Mouse (Mus musculus): ENCODE measurements at regions not wholly inside any gene's neighbourhood (a gene's known extent, or its start where the extent isn't known, plus 50 kb on each side); places are given as distances from the start of the nearest gene placed in this dataset.
A peak's percentile ranks its signal among the peaks of the same experiment; 100 is the strongest.

DNA sequence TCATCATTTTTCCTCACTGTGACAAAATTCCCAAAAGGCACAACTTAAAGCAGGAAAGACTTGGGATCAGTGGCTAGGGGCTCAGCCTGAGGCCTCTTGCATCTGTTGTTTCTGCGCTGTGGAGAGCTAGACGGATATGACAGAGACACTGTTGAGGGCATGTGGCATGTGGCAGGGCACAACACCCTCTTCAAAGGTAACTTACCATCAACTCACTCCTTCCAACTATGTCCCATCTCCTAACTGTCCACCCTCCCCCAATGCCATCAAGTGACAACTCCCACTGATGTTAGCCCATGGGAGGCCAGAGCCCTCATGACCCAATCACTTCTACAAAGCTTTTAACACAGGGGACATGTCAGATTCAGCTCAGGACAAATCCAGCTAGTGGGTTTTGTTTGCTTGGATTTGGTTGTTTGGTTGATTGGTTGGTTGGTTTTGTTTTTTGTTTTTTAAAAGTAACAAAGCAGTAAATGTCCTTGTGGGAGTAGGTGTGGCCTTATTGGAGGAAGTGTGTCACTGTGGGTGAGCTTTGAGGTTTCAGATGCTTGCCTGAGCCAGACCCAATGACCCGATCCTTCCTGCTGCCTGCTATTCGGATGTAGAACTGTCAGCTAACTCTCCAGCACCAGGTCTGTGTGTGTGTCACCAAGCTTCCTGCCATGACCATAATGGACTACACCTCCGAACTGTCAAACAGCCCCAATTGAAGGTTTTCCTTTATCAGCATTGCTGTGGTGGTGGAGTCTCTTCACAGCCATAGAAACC, 53.2 kb upstream of the Lef1 start:
- no peak for DNase-seq (ENCODE audit: low spot score in 2 of 2)

DNA sequence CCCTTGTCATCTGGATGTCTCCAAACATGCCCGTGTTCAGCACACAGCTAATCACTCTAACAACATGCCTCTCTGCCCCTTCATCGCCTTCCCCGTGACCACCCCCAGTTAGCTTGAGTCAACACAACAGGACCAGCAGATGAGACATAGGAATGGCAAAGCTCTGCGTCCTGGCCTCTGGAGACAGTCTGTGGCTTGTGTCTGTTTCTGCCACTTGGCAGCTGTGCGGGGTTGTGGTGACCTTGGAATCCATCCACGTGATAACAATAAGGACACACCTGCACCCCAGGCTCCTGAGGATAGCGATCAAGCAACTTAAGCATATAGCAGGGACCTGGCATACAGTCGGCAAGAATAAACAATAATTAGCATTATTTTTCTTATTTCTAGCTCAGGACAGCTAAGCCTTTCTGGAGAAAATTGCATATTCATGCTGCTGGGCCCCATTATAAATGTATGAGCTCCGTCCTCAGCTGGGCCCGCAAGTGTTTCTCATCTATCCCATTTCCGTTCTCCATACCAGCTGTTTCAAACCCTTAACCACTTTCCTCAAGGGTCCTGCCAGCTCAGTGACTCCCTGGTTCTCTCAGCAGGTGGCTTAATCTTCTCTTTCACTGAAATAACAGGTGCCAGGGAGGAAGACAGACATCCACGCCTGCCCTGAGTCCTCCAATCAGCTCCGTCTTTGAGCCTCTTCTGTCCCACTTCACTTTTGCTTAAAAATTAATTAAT, 55.9 kb upstream of the Lef1 start:
- DNase-seq (ENCODE audit: low spot score in 2 of 2) = no peak

- no peak for DNase-seq (ENCODE audit: low spot score in 2 of 2)
These were observed 62.6 kb upstream of the Lef1 start for GRCm38 (mm10) chr3:131047716-131048115.

DNA sequence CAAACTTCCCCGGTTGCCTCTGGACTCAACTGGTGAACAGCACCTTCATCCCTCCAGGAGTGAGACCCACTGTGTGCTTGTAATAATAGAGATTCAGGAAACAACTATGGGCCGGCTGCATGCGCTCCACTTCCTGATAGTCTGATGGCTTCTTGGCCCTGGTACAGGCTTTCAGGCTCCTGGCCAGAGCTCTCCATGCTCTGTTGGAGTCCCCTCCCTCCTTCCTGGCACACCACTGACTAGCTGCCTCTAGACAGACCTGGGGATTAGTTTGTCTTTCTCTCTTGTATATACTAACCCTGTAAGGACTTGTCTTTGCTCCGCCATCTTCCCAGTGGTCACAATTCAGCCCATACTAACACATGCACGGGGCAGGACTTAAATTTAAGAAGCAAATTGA, 63.9 kb upstream of the Lef1 start:
- no peak for DNase-seq (ENCODE audit: low spot score in 2 of 2)

GRCm38 (mm10) chr3:131040214-131040825, 70.0 kb upstream of the Lef1 start:
- DNase-seq (ENCODE audit: low spot score in 2 of 2) = no peak

DNA sequence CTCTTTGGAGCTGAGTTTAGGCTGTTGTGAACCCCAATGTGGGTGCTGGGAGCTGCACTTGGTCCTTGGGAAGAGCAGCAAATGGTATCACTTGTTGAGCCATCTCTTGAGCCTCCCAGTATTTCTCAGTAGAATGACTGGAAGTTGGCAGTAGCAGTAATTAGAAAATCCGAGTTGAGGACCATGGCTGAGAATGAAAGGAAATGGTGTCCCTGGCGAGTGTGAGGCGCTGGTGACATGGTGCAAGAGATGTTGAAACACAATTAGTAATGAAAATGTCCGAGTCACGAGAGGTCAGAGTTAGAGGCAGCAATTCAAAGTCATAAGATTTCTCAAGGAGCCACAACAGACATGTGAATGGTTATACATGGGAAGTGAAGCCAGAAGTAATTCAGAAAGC, 73.2 kb upstream of the Lef1 start:
- no peak for DNase-seq (ENCODE audit: low spot score in 2 of 2)

- no peak for DNase-seq (ENCODE audit: low spot score in 2 of 2)
These were observed 75.5 kb upstream of the Lef1 start for GRCm38 (mm10) chr3:131034774-131035173.

DNA sequence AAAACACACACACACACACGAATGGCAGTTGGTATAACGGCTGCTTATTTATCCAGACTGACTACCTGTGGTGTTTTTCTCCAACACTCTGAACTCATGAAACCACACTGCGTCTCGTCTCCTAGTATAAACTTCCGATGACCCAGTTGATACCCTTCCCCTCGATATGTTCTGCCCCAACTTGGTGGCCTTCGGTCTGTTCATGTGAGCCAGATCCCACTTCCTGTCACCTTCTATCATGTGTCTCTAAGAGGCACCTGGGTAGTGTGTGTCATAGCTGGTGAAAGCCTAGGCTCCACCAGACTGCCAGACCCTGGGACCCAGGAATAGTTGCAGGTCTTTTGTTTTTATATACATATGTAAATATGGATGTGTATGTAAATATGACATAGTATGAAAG, 83.9 kb upstream of the Lef1 start:
- no peak for DNase-seq (ENCODE audit: low spot score in 2 of 2)

DNA sequence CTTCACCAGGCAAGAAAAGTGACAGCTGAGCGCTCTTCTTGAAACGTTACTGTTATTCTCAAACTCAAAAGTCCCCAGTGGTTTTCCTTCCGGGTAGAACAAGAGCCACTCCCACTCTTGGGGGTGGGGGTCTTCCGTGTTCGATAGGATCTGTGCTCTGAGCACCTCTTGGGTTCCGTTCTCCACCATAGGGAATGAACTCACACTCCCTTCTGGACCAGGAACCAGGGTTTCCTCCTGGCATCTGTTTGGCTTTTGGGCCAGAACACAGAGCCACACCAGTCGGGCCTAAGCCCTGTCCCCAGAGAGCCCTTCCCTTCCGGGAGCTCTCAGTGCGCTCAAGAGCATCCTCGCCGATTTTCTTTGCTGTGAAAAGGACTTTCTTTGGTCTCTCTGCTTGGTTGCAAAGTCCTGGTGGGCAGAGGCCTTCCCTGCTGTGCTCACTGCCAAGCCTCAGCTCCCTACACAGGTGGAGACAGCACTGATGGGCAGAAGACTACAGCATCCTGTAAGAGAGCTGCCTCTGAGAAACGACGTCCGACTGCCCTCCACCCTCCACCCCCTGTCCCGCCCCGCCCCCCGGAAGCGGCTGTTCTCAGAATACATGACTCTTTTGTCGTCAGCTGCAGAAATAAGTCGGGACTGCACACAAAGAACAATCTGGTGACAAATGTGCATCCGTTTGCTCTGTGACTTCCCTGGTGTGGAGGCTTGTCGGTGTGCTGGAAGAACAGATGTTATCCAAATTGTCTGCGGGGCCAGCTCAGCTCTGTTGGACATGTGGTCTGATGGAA, 90.9 kb upstream of the Lef1 start:
- DNase-seq (ENCODE audit: low spot score in 2 of 2) = peak in 1 of 2 experiments; percentile 15

GRCm38 (mm10) chr3:131017899-131018298, 92.4 kb upstream of the Lef1 start:
- no peak for DNase-seq (ENCODE audit: low spot score in 2 of 2)

DNA sequence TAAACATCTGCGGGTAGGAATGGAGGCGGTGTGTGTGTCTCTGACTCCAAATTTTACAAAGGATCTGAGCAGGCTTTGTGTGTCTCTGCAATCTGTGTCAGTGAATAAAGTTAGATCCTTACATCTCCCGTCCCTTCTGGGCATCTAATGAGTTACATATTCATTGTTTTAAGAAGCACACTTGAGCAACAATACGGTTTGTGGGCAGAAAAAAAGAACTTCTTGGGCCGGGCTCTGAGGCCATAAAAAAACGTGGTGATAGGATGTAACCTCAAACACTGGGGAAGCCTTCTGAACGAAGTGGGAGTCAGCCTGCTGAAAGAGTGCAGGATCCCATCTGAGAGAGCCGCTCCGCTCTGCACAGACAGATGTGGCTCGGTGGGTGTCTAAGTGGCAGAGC, 94.2 kb upstream of the Lef1 start:
- no peak for DNase-seq (ENCODE audit: low spot score in 2 of 2)

DNA sequence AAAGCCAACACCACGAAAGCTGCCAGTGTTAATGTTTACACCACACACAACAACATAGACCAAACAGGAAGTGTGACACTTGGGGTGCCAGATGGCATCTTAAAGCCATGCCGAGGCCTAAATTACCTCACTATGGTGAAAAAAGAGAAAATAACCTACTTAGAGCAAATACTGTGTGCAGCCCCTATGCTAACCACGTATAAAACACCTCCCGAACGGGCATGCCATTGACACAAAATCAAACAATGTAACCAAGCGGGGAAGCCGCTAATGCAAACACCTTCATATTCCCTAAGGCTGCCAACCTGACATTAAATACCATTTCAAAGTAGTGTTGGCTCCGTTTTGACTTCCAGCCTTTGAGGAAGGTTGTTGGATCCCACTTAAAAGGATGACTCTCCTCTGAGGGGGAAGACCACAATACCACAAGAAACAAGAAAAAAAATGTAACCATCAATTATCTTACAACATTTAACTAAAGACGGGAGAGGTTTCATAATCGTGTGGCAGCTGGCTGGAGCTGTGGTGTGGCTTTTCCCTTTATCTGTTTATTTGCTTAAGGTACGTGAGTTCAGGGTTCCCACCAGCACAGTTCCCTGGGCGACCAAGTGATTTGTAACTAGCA, 96.1 kb upstream of the Lef1 start:
- DNase-seq (ENCODE audit: low spot score in 2 of 2) = no peak

DNA sequence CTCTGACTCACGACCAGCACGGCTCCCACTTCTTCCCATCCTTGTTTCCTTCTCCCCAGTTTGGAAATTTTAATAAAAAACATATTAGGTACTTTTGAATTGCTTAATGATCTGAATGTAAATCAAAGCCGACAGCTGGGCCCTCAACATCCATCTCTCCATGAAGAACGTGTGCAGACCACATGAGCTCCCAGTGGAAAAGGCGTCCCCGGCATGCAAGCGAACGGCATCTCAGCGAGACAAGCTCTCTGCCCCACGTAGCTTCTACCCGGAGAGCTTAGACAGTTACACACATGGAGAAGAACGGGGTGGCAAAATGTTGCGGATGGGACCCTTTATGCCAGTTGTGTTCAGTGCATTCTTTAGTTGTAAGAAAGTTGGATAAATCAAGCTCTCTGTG, 109.6 kb upstream of the Lef1 start:
- no peak for DNase-seq (ENCODE audit: low spot score in 2 of 2)

GRCm38 (mm10) chr3:131000252-131000651, 110.0 kb upstream of the Lef1 start:
- DNase-seq (ENCODE audit: low spot score in 2 of 2) = no peak

DNA sequence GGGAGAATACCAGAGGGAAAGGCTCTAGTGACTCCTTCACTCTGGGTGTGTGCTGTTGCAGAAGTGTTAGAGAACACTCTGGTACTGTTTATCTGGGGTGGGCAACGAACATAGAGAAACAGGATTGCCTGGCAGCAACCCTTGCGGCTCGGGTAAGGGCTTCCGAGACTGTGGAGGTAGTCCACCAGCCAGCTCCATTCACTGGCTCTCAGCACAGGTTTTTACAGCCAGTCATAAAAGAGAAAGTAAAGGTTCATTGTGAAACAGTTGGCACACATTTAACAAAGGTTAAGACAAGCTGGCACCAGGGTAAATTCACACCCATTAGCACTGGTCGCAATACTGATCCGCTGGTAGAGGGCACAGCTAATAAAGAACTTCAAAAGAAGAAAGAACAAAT, 110.5 kb upstream of the Lef1 start:
- DNase-seq (ENCODE audit: low spot score in 2 of 2) = no peak

- no peak for DNase-seq (ENCODE audit: low spot score in 2 of 2)
These were observed 111.8 kb upstream of the Lef1 start for GRCm38 (mm10) chr3:130998433-130998832.

DNA sequence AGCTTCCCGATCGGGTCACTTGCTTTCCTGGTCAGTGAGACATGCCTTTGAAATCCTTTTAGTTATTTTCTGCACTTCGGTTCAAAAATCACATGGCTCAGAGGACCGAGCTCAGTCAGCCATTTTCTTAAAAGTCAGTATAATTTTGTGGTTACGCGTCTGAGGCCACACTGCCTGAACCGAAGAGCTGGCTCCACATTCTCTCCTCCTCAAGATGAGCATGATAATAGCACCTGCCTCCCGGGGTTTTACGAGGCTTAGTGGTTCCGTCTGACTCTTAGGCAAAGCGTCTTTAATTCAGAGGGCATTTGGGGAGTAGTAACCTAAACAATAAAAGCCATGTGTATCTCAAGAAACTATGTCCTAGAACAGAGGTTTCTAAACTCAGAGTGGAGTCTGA, 113.5 kb upstream of the Lef1 start:
- DNase-seq (ENCODE audit: low spot score in 2 of 2) = no peak

- no peak for DNase-seq (ENCODE audit: low spot score in 2 of 2)
These were observed 118.3 kb upstream of the Lef1 start for GRCm38 (mm10) chr3:130991971-130992370.

- DNase-seq (ENCODE audit: low spot score in 2 of 2) = no peak
These were observed 123.6 kb upstream of the Lef1 start for GRCm38 (mm10) chr3:130986708-130987107.

GRCm38 (mm10) chr3:130986101-130986500, 124.2 kb upstream of the Lef1 start:
- DNase-seq (ENCODE audit: low spot score in 2 of 2) = no peak

DNA sequence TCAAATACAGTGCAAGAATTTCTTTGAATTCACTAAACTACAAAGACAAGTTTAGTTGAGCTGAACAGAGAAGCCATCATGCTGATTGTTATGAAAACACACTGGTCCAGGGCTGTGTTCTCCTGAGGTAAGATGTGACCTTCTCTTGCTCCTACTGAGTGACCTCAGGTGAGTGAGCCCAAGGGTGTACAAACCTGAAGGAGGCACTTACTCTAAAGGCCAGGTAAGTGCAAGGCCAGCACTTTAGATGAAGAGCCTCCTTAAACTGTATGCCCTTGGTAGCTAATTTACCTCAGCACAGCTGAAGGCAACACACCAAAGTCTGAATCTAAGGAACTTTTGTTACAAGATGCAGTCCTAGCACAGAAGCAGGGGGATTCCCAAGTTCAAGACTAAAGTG, 128.7 kb upstream of the Lef1 start:
- no peak for DNase-seq (ENCODE audit: low spot score in 2 of 2)

Data from adrenal gland, postnatal 4 days (tissue).